Mouse (Mus musculus) layer of hippocampus, postnatal 10 days (tissue): ENCODE data around the gene Pitpna. TPM values are rescaled to one million over a fixed set of nuclear protein-coding genes. Genes with fewer than 3 reads are reported as not detected.

ENCODE experiments used
- DNase-seq, 2 experiments: peaks; one replicate each; pipeline ENCODE4 v3.0.0; 2021; ENCODE audit warnings: low spot score in 2 of 2
- total RNA-seq, 2 experiments: library from RNA; stranded (reverse); gene quantifications; 2 replicates each; pipeline ENCODE4 v1.2.3; 2021

Pitpna gene
- total RNA-seq, 2 experiments from 2014 or later, result 310 to 313 TPM

DNA sequence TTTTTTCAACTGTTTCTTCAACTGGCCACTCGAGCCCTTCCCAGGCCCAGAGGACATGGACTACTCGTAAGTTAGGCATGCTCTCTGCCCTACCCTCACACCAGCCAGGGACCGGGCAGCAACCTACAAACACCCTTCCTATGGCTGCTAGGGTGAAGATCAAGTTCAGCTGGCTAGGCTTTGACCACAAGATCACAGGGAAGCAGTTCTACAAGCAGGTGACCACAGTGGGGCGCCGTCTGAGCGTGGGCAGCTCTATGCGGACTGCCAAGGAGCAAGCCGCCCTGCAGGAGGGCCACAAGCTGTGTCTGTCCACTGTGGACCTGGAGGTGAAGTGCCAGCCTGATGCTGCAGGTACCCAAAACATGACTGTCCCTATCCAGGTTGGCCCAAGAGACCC lies 25.1 kb upstream of the Pitpna start:
- no peak for DNase-seq

DNA sequence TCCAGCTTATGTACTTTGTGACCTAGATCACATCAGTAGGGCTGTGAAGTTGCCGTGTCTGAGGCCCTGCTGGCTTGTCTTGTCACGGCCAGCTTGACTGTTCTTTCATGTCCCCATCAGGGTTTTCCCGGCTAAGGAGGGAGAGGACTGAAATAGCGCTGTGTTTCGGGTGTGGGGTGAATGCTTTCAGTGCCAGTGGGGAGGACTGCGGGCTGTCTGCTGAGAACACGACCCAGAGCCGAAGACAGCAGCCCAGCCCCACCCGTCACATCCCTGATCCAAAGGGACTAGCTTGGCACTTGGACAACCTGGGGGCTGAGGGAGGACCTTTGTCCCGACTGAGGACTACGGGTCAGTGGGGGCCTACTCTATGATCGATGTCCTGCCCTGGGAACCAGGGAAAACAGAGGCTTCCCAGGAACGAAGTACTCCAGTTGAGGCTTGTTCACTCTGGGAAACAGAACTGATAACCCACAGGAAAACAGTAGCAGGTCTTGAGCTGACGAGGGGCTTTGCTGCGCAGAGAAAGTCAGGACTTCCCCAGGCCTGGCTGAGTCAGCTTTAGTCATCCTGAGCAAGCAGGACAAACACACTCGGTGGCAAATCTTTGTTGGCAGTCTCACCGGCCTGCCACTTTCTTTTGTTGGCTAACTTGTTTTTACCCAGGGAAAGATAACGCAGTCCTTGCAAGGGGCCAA lies 23.9 kb upstream of the Pitpna start:
- no peak for DNase-seq

DNA sequence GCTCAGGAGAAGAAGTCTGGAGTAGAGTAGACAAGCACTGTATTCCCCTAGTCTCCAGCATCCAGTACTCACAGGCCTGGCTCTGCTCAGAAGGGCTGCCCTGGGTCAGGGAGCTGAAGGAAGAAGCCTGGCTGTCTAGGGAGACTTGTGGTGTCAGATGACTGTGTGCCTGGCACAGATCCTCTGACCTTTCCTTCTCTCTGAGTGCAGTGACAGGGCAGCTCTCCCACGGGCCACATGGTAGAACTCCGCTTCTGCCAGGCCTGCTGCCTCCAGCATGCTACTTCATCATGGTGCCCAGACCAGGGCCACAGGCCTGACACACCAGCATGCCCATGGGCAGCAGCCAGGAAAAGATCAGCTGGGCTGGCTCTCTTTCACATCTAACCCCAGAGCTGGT lies 22.0 kb upstream of the Pitpna start:
- DNase-seq, result no peak

DNA sequence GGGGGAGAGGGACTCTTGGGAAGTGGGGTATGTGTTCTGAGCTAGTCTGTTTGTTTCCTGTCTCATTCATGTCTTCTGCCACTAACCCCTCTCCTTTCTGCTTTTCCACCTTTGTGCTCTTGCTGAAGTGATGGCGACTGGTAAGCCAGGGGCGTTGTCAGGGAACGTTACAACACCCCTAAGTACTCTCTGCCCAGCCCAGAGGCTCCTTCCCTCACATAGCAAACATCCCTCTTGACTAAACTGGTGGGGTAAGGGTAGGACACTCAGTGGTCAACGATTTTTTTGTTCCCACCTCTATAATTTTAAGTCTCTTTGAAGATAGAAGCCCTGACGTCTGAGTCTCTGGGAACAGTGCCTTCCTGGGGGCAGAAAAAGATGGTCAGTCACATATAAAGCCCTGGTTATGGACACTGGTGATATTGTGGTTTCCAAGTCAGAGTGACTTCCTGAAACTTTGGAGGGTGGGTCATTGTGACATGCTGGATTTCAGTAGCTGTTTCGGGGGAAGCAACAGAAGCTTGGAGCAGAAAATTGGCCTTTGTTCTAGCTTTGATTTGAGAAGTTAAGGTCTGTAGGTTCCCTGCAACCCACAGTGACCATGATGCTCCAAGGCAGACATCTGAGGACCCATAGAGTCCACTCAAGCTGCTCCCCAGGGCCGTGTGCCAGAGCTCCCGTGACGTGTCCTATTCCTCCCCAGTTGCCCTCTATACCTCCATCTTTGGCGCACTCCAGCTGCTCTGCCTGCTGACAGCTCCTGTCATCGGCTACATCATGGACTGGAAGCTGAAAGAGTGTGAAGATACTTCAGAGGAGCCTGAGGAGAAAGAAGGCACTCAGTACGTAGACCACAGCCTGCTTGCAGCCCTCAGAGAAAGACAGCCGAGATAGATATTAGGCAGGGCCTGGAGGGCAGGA lies 21.4 kb upstream of the Pitpna start:
- DNase-seq, result no peak

DNA sequence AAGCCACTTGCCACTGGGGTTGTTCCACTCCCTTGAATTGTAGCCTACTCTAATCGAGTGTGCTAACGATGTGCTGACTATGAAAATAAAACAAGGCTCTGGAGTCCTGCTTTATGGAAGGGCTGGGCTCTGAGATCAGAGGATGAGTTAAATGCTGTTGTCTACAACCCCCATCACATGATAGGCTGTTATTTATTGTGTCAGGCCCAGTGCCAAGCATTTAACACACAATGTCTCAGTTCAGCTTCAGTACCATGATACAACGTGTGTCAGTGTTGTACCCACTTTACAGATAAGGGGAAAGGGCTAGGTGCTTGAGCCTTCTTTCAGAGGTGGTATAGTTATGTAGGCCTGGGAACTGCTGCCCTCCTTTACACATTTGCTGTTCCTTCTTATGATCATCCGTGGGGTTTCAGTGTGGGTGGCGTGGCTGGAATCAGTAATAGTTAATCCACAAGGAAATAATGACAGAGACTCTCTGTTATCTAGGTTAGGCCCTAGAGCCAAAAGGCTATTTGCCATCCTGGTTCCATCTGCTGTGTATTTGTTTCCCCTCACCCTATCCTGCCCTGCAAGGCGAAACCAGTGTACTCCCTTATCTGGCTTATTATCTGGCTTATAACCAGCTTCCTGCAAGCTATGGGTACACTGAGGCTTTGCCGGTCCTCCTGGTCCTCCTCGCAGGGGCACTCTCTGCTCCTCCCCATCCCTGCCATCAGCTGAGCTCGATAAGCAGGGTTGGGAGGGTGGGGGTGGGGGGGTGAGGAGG lies 20.4 kb upstream of the Pitpna start:
- DNase-seq, result no peak

DNA sequence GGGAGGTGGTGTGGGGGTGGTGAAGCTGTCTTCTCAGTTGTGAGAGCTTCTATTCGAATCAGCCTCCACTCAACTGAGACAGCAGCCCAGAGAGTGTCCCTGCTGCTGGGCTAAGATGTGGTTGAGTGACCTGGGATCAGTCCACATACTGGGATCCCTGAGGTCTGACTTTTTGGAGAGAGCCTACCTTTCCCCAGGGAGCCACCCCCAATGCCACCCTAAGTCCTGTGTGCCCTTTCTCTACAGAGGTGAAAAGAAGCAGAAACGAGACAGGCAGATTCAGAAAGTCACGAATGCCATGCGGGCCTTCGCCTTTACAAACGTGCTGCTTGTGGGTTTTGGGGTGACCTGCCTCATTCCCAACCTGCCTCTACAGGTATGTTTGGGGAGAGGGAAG lies 19.8 kb upstream of the Pitpna start:
- no peak for DNase-seq

DNA sequence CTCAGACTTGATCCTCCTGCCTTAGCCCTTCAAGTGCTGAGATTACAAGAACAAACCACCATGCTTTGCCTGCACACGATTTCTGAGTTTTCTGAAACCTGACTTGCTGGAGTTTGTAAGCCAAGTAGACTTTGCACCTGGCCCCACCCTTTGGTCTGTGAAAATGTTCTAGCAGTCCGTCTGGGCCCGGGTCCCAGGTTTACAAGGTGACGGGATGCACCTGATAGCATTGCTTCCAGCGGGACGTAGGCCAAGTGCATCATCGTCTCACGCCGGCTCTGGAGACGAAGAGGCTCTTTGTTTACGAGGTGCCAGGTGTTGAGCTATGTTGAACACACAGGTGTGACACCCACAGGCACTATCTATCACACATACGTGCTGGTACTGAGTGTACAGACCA lies 18.9 kb upstream of the Pitpna start:
- no peak for DNase-seq

DNA sequence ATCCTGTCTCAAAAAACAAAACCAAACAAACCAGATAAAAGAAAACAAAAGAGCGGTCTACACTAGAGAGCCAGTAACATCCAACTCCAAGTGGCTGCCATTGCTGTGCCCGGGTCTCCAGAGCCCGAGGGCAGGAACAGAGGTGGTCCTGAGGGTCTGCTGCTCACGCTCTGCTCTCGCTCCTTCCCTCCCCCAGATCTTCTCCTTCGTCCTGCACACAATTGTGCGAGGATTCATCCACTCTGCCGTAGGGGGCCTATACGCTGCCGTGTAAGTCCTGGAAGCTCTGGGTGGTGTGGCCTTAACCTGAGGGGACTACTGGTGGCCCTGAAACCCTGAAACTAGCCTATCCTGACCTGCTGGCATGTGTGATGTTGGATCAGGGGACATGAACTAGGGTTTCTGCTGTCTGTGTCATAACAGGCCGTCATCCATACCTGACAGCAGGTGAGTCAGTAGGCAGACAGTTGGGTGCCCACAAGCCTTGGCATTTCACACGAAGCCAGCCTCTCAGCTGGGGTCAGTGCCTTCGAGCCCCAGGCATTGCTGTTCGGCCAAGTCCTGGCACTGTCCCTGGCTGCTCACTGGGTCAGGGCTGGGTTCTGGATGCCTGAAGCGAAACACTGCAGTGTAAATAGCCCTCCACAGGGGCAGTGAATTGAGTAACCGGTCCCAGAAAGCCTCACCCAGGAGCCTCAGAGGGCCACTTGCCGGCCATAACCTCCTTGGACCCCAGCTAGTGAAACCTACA lies 17.3 kb upstream of the Pitpna start:
- no peak for DNase-seq

DNA sequence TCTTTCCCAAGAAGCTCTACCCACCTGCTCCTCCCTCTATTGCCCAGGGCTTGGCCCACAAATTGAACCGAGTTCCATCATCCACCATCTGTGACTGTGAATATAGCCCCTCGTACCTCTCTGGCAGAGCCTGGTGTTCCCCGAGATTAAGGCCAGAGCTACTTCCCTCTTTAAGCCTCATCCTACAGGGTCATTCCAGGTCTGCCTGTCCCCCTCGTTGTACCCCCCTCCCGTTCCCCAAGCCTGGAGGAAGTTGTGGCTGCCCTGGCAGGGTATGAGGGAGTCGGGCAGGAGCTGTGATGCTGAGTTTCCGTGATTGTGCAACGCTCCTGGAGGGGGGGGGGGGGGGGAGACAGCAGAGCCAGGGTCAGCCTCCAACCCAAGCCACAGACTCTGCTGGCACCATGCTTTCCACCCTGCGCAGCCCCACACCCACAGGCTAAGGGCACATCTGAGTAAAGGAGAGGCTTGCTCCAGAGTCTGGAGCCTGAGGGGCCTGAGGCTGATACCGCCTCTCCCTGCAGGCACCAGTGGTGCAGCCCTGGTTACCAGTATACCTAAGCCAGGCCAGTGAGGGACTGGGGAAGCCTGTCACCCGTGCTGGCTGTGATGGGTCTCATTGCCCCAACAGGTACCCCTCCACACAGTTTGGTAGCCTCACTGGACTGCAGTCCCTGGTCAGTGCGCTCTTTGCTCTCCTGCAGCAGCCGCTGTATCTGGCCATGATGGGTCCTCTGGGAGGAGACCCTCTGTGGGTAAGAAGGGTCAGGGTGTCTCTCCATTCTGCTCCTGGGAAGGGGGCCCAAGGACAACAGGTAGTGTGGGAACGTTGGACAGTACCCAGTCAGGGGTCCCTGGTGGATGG lies 16.5 kb upstream of the Pitpna start:
- DNase-seq, result no peak

DNA sequence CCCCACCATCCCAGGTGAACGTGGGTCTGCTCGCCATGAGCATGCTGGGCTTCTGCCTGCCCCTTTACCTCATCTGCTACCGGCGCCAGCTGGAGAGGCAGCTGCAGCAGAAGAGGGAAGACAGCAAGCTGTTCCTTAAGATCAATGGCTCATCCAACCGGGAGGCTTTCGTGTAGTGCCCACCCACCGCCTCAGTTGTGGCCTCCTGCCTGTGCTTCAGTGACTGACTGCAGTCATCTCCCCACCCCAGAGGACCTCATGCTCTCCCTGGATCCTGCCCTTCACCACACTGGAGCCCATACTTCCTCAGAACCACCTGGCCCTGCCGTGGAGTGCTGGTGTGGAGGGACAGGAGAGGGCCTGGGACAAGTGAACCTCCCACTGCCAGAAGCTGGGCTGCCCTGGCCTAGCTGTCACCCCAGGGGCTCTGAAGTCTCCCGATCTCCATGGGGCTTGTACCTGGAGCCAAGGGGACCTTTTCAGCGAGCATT lies 15.6 kb upstream of the Pitpna start:
- DNase-seq, result no peak

DNA sequence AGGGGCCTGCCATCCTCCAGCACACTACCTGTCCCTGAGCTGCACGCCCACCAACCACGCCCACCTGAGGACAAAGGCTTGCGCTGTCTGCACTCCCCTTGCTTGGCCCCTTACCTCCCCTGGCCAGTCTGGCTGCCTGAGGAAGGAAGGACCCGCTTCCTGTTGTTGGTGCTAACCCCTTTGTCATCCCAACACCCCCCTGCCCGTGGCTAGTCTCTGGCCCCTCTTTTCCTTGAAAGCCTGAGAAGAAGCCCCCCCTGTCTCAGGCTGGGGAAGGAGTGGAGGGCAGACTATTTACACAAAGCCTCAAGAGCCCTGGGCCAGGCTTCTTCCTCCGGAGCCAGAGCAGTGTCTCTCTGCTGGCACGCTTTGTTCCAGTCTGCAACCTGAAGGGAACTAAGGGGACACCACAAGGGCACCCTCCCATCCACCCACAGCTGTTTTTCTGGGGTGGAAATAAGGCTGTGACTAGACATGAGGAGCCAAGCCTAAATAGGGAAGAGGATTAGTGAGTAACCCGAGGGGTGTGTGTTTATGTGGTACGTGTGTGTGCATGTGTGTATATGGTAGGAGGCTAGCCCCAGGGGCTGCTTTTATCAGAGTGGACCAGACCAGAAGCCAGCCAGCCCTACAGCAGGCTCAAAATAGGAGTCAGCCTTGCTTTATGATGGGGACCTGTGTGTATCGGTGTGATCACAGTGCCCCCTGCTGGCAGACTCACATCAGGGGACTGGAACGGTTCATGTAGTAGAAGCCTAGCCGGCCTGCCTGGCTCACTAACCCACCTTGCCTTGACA lies 14.8 kb upstream of the Pitpna start:
- DNase-seq, result peak; percentile 96 to 97

DNA sequence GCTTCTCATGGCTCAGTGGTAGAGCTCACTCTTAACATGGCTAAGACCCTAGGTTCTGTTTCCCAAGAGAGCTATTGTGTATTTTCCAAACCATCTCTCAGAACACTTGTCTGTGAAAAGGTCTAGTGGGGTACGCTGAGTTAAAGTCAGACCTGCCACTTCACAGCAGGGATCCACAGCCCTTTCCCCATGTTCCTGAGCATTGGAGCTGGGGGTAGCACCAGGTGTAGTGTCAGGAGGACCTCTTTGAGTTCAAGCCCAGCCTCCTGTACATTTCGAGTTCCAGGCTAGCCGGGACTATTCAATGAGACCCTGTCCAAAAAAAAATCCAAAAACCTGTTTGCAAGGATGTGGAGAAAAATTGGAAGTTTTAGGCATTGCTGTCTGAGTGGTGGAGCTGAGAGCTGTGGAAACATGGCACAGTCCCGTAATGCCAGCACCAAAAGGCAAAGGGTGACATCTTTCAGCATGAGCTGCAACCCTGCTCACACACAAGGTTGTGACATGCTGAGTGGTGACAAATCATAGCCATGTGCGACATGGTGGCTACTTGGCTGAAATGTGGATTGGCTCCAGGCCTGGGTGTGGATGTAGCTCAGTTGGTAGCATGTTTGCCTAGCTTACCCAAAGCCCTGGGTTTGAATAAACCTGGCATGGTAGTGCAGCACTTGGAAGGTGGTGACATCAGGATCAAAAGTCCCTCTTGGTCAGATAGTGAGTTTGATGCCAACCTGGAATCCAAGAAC lies 13.3 kb upstream of the Pitpna start:
- DNase-seq, result no peak

DNA sequence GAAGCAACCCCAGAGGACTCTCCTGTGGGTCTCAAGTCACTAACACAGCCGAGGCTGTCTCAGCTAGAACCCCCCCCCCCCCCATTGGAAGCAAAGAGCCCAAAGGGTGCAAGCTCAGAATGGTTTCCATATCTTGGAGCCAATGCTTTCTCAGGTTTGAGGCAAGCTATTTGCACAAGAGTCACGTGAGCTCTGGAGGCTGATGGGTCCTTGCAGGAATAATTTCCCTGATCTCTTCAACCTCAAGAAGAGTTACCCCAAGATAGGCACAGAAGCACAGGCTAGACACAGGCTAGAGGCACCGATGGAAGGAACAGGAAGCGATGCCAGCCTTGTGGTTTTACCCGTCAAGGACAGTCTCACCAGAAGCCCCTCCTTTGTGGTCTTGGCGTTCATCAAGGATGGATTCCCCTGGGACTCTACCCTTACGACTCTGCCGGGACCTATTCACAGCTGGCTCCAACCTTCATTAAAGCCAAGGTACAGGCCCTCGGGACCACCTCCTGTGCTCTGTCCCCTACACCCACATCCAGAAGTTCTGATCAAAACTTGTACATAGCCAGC lies 12.3 kb upstream of the Pitpna start:
- no peak for DNase-seq

DNA sequence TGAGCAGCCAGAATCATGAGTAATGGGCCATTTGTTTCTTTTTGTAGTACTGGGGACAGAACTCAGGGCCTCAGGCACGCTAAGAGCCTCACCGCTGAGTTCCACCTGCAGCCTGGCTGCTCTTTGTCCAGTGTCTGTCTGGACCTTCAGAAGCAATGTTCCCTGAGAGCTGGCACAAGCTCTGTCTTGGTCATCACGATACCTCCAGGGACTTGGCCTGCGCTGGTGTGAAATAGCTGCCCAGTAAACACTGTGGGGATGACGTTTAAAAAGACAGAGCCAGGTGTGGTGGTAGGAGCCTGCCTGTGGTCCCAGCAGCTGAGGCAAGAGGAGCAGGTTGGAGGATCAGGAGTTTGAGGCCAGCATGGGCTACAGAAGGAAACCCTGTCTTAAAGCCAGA lies 9.3 kb upstream of the Pitpna start:
- no peak for DNase-seq

DNA sequence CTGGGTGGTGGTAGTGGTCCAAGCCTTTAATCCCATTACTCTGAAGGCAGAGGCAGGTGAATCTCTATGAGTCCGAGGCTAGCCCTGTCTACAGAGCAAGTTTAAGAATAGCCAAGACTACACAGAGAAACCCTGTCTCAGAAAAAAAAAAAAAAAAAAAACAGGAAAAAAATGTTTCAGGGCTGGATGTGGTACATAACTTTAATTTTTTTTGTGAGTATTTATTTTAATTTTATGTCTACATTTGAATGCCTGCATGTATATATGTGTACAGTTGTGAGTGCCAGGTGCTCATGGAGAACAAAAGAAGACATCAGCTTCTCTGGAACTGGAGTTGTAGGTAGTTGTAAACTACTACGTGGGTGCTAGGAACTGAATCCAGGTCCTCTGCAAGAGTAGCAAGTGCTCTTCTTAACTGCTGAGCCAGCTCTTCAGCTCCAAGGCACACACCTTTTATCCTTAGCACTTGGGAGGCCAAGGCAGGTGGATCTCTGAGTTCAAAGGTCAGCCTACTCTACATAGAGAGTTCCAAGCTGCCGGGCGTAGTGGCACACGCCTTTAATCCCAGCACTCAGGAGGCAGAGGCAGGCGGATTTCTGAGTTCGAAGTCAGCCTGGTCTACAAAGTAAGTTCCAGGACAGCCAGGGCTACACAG lies 6.3 kb upstream of the Pitpna start:
- DNase-seq, result no peak

DNA sequence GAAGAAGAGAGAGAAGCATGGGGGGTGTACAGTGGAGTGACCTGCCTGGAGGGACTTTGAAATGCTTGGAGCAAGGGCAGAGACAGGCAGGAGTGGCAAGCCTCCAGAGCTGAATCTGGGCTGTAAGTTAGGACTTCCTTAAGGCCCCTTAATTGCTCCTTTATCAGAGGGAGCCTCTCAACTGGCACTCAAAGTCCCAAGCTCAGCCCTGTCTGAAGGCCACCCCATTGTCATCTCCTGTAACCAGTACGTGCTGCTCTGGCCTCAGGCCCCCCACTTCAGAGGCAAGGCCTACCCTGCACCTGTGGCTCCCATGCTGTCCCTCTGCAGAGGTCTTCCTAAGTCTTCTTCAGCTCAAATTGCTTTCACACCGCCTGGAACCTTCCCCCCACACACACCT lies 4.4 kb upstream of the Pitpna start:
- no peak for DNase-seq

DNA sequence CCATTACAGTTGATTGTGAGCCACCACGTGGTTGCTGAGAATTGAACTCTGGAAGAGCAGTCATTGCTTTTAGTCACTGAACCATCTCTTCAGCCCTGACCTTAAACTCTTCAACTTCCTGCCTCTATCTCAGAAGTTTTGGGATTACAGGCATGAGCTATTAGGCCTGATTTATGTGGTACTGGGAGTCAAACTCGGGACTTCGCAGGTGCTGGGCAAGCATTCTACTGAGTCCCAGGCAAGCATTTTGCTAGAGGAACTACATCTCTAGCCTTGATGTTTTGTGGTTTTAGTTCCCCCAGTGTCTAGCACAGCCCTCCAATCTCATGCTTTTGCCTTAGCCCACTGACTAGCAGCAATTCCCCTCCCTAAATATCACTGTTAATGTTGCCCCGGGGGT lies 2.8 kb upstream of the Pitpna start:
- DNase-seq, result no peak

DNA sequence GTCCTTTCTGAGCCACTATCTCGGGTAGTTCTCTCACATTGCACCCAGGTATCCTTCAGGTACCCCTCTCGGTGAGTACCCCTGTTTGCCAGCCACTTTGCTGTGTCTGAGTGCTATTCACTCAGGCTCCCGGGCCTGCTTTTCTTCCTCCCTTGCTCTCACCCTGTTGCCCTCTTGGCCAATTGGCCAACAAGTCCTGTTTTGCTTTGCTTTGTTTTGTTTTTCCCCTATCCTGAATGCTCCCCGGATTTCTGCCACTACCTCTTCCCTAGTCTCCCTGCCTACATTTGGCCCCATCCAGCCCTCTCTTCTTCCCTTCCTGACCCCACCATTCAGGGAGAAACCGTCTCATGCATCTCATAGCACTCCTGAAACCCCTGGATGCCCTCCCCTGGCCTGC lies 1.9 kb upstream of the Pitpna start:
- no peak for DNase-seq
